Mouse (Mus musculus): ENCODE measurements around the gene Gdi2. TPM values are rescaled to one million over a fixed set of nuclear protein-coding genes. Genes with fewer than 3 reads are reported as not detected.

Gene Gdi2
- total RNA-seq, 1 experiment from 2014 or later = 408 TPM

GRCm38 (mm10) chr13:3541159-3541782 lies 3.4 kb downstream of the Gdi2 start:
- ATAC-seq (replicated peaks in 1 of 2; ENCODE audit: insufficient read depth in 1 of 2, low FRiP score in 2 of 2, low TSS enrichment in 1 of 2, low read depth in 1 of 2, poor library complexity in 2 of 2, severe bottlenecking in 2 of 2) = peak; percentile 59 to 61

GRCm38 (mm10) chr13:3544077-3544874 lies 6.4 kb downstream of the Gdi2 start:
- ATAC-seq (replicated peaks in 1 of 2; ENCODE audit: insufficient read depth in 1 of 2, low FRiP score in 2 of 2, low TSS enrichment in 1 of 2, low read depth in 1 of 2, poor library complexity in 2 of 2, severe bottlenecking in 2 of 2) = no peak

GRCm38 (mm10) chr13:3544925-3545324 lies 7.1 kb downstream of the Gdi2 start:
- 0 out of 4 replicates have a peak, but pooled peaks of 1 of the 2 experiments have one; percentile 3 for ATAC-seq (replicated peaks in 1 of 2; ENCODE audit: insufficient read depth in 1 of 2, low FRiP score in 2 of 2, low TSS enrichment in 1 of 2, low read depth in 1 of 2, poor library complexity in 2 of 2, severe bottlenecking in 2 of 2)

GRCm38 (mm10) chr13:3547410-3547809 lies 9.5 kb downstream of the Gdi2 start:
- no peak for ATAC-seq (replicated peaks in 1 of 2; ENCODE audit: insufficient read depth in 1 of 2, low FRiP score in 2 of 2, low TSS enrichment in 1 of 2, low read depth in 1 of 2, poor library complexity in 2 of 2, severe bottlenecking in 2 of 2)

GRCm38 (mm10) chr13:3547856-3548255 lies 10.0 kb downstream of the Gdi2 start:
- peak in 1 of 2 experiments; percentile 25; a peak in 2 of 4 replicates for ATAC-seq (replicated peaks in 1 of 2; ENCODE audit: insufficient read depth in 1 of 2, low FRiP score in 2 of 2, low TSS enrichment in 1 of 2, low read depth in 1 of 2, poor library complexity in 2 of 2, severe bottlenecking in 2 of 2)

GRCm38 (mm10) chr13:3563130-3563529 lies 25.3 kb downstream of the Gdi2 start:
- no peak for ATAC-seq (replicated peaks in 1 of 2; ENCODE audit: insufficient read depth in 1 of 2, low FRiP score in 2 of 2, low TSS enrichment in 1 of 2, low read depth in 1 of 2, poor library complexity in 2 of 2, severe bottlenecking in 2 of 2)

GRCm38 (mm10) chr13:3563953-3564352 lies 26.1 kb downstream of the Gdi2 start:
- no peak for ATAC-seq (replicated peaks in 1 of 2; ENCODE audit: insufficient read depth in 1 of 2, low FRiP score in 2 of 2, low TSS enrichment in 1 of 2, low read depth in 1 of 2, poor library complexity in 2 of 2, severe bottlenecking in 2 of 2)

GRCm38 (mm10) chr13:3590789-3591188 lies 52.9 kb downstream of the Gdi2 start:
- ATAC-seq (replicated peaks in 1 of 2; ENCODE audit: insufficient read depth in 1 of 2, low FRiP score in 2 of 2, low TSS enrichment in 1 of 2, low read depth in 1 of 2, poor library complexity in 2 of 2, severe bottlenecking in 2 of 2) = peak; percentile 53 to 56; a peak in 2 of 4 replicates

- ATAC-seq (replicated peaks in 1 of 2; ENCODE audit: insufficient read depth in 1 of 2, low FRiP score in 2 of 2, low TSS enrichment in 1 of 2, low read depth in 1 of 2, poor library complexity in 2 of 2, severe bottlenecking in 2 of 2) = no peak
Observed at GRCm38 (mm10) chr13:3594311-3594710, 56.4 kb downstream of the Gdi2 start.

- ATAC-seq (replicated peaks in 1 of 2; ENCODE audit: insufficient read depth in 1 of 2, low FRiP score in 2 of 2, low TSS enrichment in 1 of 2, low read depth in 1 of 2, poor library complexity in 2 of 2, severe bottlenecking in 2 of 2) = no peak
Observed at GRCm38 (mm10) chr13:3596232-3596631, 58.4 kb downstream of the Gdi2 start.

- ATAC-seq (replicated peaks in 1 of 2; ENCODE audit: insufficient read depth in 1 of 2, low FRiP score in 2 of 2, low TSS enrichment in 1 of 2, low read depth in 1 of 2, poor library complexity in 2 of 2, severe bottlenecking in 2 of 2) = peak in 1 of 2 experiments; percentile 39; a peak in 3 of 4 replicates
Observed at GRCm38 (mm10) chr13:3609780-3610117, 71.9 kb downstream of the Gdi2 start.

GRCm38 (mm10) chr13:3610118-3610794 lies 72.4 kb downstream of the Gdi2 start:
- ATAC-seq (replicated peaks in 1 of 2; ENCODE audit: insufficient read depth in 1 of 2, low FRiP score in 2 of 2, low TSS enrichment in 1 of 2, low read depth in 1 of 2, poor library complexity in 2 of 2, severe bottlenecking in 2 of 2) = peak; percentile 35 to 36

- ATAC-seq (replicated peaks in 1 of 2; ENCODE audit: insufficient read depth in 1 of 2, low FRiP score in 2 of 2, low TSS enrichment in 1 of 2, low read depth in 1 of 2, poor library complexity in 2 of 2, severe bottlenecking in 2 of 2) = peak; percentile 95 to 97
Observed at GRCm38 (mm10) chr13:3610795-3611438, 73.1 kb downstream of the Gdi2 start, which contains the start of gene Fam208b. Gene Fam208b (minus strand): TSS chr13:3611108.

Other genes starting within 250 kb of the Gdi2 start
- 63.0 and 69.9 TPM in 2 replicates for gene Fam208b, start 73.0 kb downstream of the Gdi2 start, total RNA-seq (2017)
- 7.8 and 14.4 TPM in 2 replicates for gene Asb13, start 96.0 kb downstream of the Gdi2 start, total RNA-seq (2017)

Measured in hematopoietic stem cell, adult 5-6 weeks (primary cell).